Mouse (Mus musculus) cerebellum, postnatal 4 days (tissue): Measurements from ENCODE around the gene Ddhd1.
A peak's percentile ranks its signal among the peaks of the same experiment; 100 is the strongest.

Experiments used
- DNase-seq, 2 experiments: peaks; one replicate each; pipeline ENCODE4 v3.0.0; 2022; ENCODE audit warnings: low spot score in 2 of 2, mixed read lengths in 1 of 2

Gene Ddhd1

GRCm38 (mm10) chr14:45657641-45658611 is at the start of gene Ddhd1:
Gene Ddhd1 (minus strand): TSS chr14:45658143.
- DNase-seq, result peak; percentile 63 to 86

GRCm38 (mm10) chr14:45707176-45707910 is 49.4 kb upstream of the Ddhd1 start:
- DNase-seq, result no peak

GRCm38 (mm10) chr14:45700031-45700572 is 42.2 kb upstream of the Ddhd1 start:
- DNase-seq, result no peak

- DNase-seq, result no peak
Observed at GRCm38 (mm10) chr14:45698867-45699266, 40.9 kb upstream of the Ddhd1 start.

GRCm38 (mm10) chr14:45696098-45696497 is 38.2 kb upstream of the Ddhd1 start:
- DNase-seq, result no peak

GRCm38 (mm10) chr14:45693891-45694290 is 35.9 kb upstream of the Ddhd1 start:
- no peak for DNase-seq

- peak; percentile 27 to 63 for DNase-seq
Observed at GRCm38 (mm10) chr14:45690520-45691246, 32.7 kb upstream of the Ddhd1 start.

GRCm38 (mm10) chr14:45685313-45685712 is 27.4 kb upstream of the Ddhd1 start:
- no peak for DNase-seq

GRCm38 (mm10) chr14:45676722-45677121 is 18.8 kb upstream of the Ddhd1 start:
- DNase-seq, result no peak

GRCm38 (mm10) chr14:45668325-45668724 is 10.4 kb upstream of the Ddhd1 start:
- DNase-seq, result no peak

- DNase-seq, result no peak
Observed at GRCm38 (mm10) chr14:45667231-45667630, 9.3 kb upstream of the Ddhd1 start.

GRCm38 (mm10) chr14:45661575-45661974 is 3.6 kb upstream of the Ddhd1 start:
- no peak for DNase-seq

- no peak for DNase-seq
Observed at GRCm38 (mm10) chr14:45660315-45660714, 2.4 kb upstream of the Ddhd1 start.

GRCm38 (mm10) chr14:45656831-45657640 is 907 bp downstream of the Ddhd1 start:
- peak; percentile 26 to 59 for DNase-seq

- no peak for DNase-seq
Observed at GRCm38 (mm10) chr14:45654876-45655416, 3.0 kb downstream of the Ddhd1 start.

- no peak for DNase-seq
Observed at GRCm38 (mm10) chr14:45653756-45654155, 4.2 kb downstream of the Ddhd1 start.

GRCm38 (mm10) chr14:45648999-45649818 is 8.7 kb downstream of the Ddhd1 start:
- DNase-seq, result no peak

GRCm38 (mm10) chr14:45648144-45648543 is 9.8 kb downstream of the Ddhd1 start:
- DNase-seq, result no peak

- no peak for DNase-seq
Observed at GRCm38 (mm10) chr14:45647632-45648031, 10.3 kb downstream of the Ddhd1 start.

- DNase-seq, result no peak
Observed at GRCm38 (mm10) chr14:45647175-45647574, 10.8 kb downstream of the Ddhd1 start.
